Mouse (Mus musculus) MEL (cell line): ENCODE data around the gene Fiz1. TPM values are rescaled to one million over a fixed set of nuclear protein-coding genes. Genes with fewer than 3 reads are reported as not detected.

Experiments
- DNase-seq: peaks from one replicate; pipeline ENCODE4 v3.0.0; 2011; ENCODE audit warnings: low read depth, low spot score
- H3K27ac ChIP-seq: 2 replicates; pipeline ENCODE4 v1.5.1; 2012; ENCODE audit warnings: low read depth, mild to moderate bottlenecking, control low read depth, low read length, moderate library complexity; ENCODE audit not compliant: control insufficient read depth
- H3K27me3 ChIP-seq, 2 experiments: fragments of 150-350 bp in 1 of 2; sonication (generic) in 1 of 2; 2 replicates each; pipeline ENCODE4 v1.6.1; 2012; ENCODE audit warnings: low read length in 2 of 2, mild to moderate bottlenecking in 2 of 2, improper control_type of control experiment in 1 of 2, moderate library complexity in 1 of 2; ENCODE audit not compliant: insufficient read depth in 2 of 2, control insufficient read depth in 1 of 2
- H3K36me3 ChIP-seq, 2 experiments: 2 replicates each; pipeline ENCODE4 v1.6.1; 2012 to 2014; ENCODE audit warnings: low read length in 2 of 2, improper control_type of control experiment in 1 of 2, inconsistent platforms in 1 of 2, mild to moderate bottlenecking in 1 of 2; ENCODE audit not compliant: insufficient read depth in 2 of 2, control insufficient read depth in 1 of 2
- H3K4me1 ChIP-seq, 2 experiments: fragments of 150-350 bp in 1 of 2; sonication (generic) in 1 of 2; 2 replicates each; pipeline ENCODE4 v1.6.1; 2012; ENCODE audit warnings: low read length in 2 of 2, improper control_type of control experiment in 1 of 2, mild to moderate bottlenecking in 1 of 2; ENCODE audit not compliant: insufficient read depth in 2 of 2, control insufficient read depth in 1 of 2
- H3K4me3 ChIP-seq, 2 experiments: fragments of 150-350 bp in 1 of 2; sonication (generic) in 1 of 2; 2 replicates each; pipeline ENCODE4 v1.5.1; 2012; ENCODE audit warnings: low read depth in 2 of 2, low read length in 2 of 2, mild to moderate bottlenecking in 2 of 2, moderate library complexity in 2 of 2, control low read depth in 1 of 2, improper control_type of control experiment in 1 of 2; ENCODE audit not compliant: control insufficient read depth in 1 of 2, insufficient read depth in 1 of 2
- H3K79me2 ChIP-seq: 2 replicates; pipeline ENCODE4 v1.6.1; 2012; ENCODE audit warnings: mild to moderate bottlenecking, low read length, moderate library complexity; ENCODE audit not compliant: control insufficient read depth, poor library complexity, insufficient read depth
- H3K9ac ChIP-seq: 2 replicates; pipeline ENCODE4 v1.6.1; 2012; ENCODE audit warnings: low read depth, mild to moderate bottlenecking, control low read depth, low read length, moderate library complexity; ENCODE audit not compliant: control insufficient read depth, poor library complexity, severe bottlenecking
- H3K9me3 ChIP-seq: fragments of 150-350 bp; sonication (generic); replicated peaks from 2 replicates; pipeline ENCODE4 v1.6.1; 2012; ENCODE audit warnings: mild to moderate bottlenecking, low read length, improper control_type of control experiment, moderate library complexity; ENCODE audit not compliant: insufficient read depth
- CHD1 ChIP-seq: IDR thresholded peaks from 2 replicates; pipeline ENCODE4 v1.6.1; 2012; ENCODE audit warnings: low read depth, mild to moderate bottlenecking, inconsistent platforms, low read length, improper control_type of control experiment
- CHD2 ChIP-seq: IDR thresholded peaks from 2 replicates; pipeline ENCODE4 v1.6.1; 2011; ENCODE audit warnings: low read length, improper control_type of control experiment
- CTCF ChIP-seq, 3 experiments: IDR thresholded peaks in 2 of 3; conservative IDR thresholded peaks in 1 of 3; 2 replicates each; pipeline ENCODE4 v1.5.1; 2011 to 2012; ENCODE audit warnings: low read length in 3 of 3, low read depth in 2 of 3, mild to moderate bottlenecking in 2 of 3, improper control_type of control experiment in 1 of 3, inconsistent platforms in 1 of 3, mixed read lengths in 1 of 3, moderate library complexity in 1 of 3; ENCODE audit not compliant: control insufficient read depth in 1 of 3, insufficient read depth in 1 of 3, poor library complexity in 1 of 3, severe bottlenecking in 1 of 3
- ETS1 ChIP-seq: IDR thresholded peaks from 2 replicates; pipeline ENCODE4 v1.6.1; 2012; ENCODE audit warnings: low read depth, mild to moderate bottlenecking, inconsistent platforms, low read length, improper control_type of control experiment, moderate library complexity
- HCFC1 ChIP-seq: IDR thresholded peaks from 2 replicates; pipeline ENCODE4 v1.6.1; 2012; ENCODE audit warnings: low read depth, mild to moderate bottlenecking, inconsistent platforms, low read length, improper control_type of control experiment, moderate library complexity
- JUND ChIP-seq: IDR thresholded peaks from 2 replicates; pipeline ENCODE4 v1.6.1; 2011; ENCODE audit warnings: low read depth, mild to moderate bottlenecking, improper control_type of control experiment, low read length
- MAFK ChIP-seq: IDR thresholded peaks from 2 replicates; pipeline ENCODE4 v1.6.1; 2011; ENCODE audit warnings: low read depth, mild to moderate bottlenecking, low read length, improper control_type of control experiment, borderline replicate concordance
- MXI1 ChIP-seq: IDR thresholded peaks from 2 replicates; pipeline ENCODE4 v1.6.1; 2011; ENCODE audit warnings: mild to moderate bottlenecking, low read depth, low read length, improper control_type of control experiment
- MYB ChIP-seq: IDR thresholded peaks from 2 replicates; pipeline ENCODE4 v1.6.1; 2011; ENCODE audit warnings: mild to moderate bottlenecking, low read depth, low read length, improper control_type of control experiment
- NELFE ChIP-seq: IDR thresholded peaks from 2 replicates; pipeline ENCODE4 v1.6.1; 2011; ENCODE audit warnings: low read depth, low read length, improper control_type of control experiment
- SMC3 ChIP-seq: IDR thresholded peaks from 2 replicates; pipeline ENCODE4 v1.6.1; 2011; ENCODE audit warnings: low read depth, low read length, improper control_type of control experiment
- TAL1 ChIP-seq: IDR thresholded peaks from 2 replicates; pipeline ENCODE4 v1.6.1; 2012; ENCODE audit warnings: mild to moderate bottlenecking, inconsistent platforms, low read length, moderate library complexity, mixed read lengths
- TCF12 ChIP-seq: IDR thresholded peaks from 2 replicates; pipeline ENCODE4 v1.6.1; 2014; ENCODE audit warnings: low read depth, mild to moderate bottlenecking, inconsistent platforms, low read length, improper control_type of control experiment, moderate library complexity
- USF1 ChIP-seq: IDR thresholded peaks from 2 replicates; pipeline ENCODE4 v1.6.1; 2014; ENCODE audit warnings: low read depth, mild to moderate bottlenecking, inconsistent platforms, low read length, improper control_type of control experiment, moderate library complexity
- USF2 ChIP-seq, 2 experiments: IDR thresholded peaks; 2 replicates each; pipeline ENCODE4 v1.6.1; 2011 to 2012; ENCODE audit warnings: improper control_type of control experiment in 2 of 2, low read length in 2 of 2, borderline replicate concordance in 1 of 2, inconsistent platforms in 1 of 2, low read depth in 1 of 2, mild to moderate bottlenecking in 1 of 2; ENCODE audit not compliant: insufficient read depth in 1 of 2
- ZC3H11A ChIP-seq: IDR thresholded peaks from 2 replicates; pipeline ENCODE4 v1.6.1; 2012; ENCODE audit warnings: low read depth, mild to moderate bottlenecking, inconsistent platforms, low read length, improper control_type of control experiment
- ZKSCAN1 ChIP-seq: IDR thresholded peaks from 2 replicates; pipeline ENCODE4 v1.6.1; 2012; ENCODE audit warnings: low read depth, mild to moderate bottlenecking, inconsistent platforms, low read length, improper control_type of control experiment, moderate library complexity
- ZNF384 ChIP-seq: IDR thresholded peaks from 2 replicates; pipeline ENCODE4 v1.6.1; 2012; ENCODE audit warnings: low read depth, mild to moderate bottlenecking, inconsistent platforms, low read length, improper control_type of control experiment
- polyA plus RNA-seq, 2 experiments: library from polyadenylated mRNA; stranded (reverse) in 1 of 2; unstranded in 1 of 2; fragments of >175 nt in 1 of 2; fragments of >200 nt in 1 of 2; gene quantifications; 2 replicates each; pipeline versions ENCODE4 v1.2.1 to v1.2.4; 2012; ENCODE audit warnings: low replicate concordance in 2 of 2, low read depth in 1 of 2; ENCODE audit not compliant: insufficient read length in 2 of 2, insufficient read depth in 1 of 2, missing spikeins in 1 of 2
- total RNA-seq: library from RNA; depleted of rRNA; stranded (reverse); fragments of 300-350 nt; gene quantifications from 2 replicates; pipeline ENCODE4 v1.2.3, GENCODE M21; 2012

The Fiz1 gene
- total and polyA plus RNA-seq, 3 experiments: 28.1 to 56.5 TPM; not detected in 1

- Histone ChIP-seq H3K4me3 (no peak overlapping the region), H3K27me3 (no peaks in the 10 kb centered on the region)
Measured at GRCm38 (mm10) chr7:5053456-5054179, 39.1 kb upstream of the Fiz1 start.

DNA sequence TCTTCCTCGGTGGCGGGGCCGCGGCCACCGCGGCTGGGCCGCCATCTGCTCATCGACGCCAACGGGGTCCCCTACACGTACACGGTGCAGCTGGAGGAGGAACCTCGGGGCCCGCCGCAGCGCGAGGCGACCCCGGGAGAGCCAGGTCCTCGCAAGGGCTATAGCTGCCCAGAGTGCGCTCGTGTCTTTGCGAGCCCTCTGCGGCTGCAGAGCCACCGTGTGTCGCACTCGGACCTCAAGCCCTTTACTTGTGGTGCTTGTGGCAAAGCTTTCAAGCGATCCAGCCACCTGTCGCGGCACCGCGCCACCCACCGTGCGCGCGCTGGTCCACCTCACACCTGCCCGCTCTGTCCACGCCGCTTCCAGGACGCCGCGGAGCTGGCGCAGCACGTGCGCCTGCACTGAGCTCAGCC lies 38.4 kb upstream of the Fiz1 start:
- H3K9ac ChIP-seq: no peak overlapping the region
- no peaks in the 10 kb centered on the region for H3K79me2 ChIP-seq
- H3K36me3 ChIP-seq: no peaks in the 10 kb centered on the region
- no peak for DNase-seq
- H3K27ac ChIP-seq: no peak overlapping the region
- H3K27me3 ChIP-seq: no peaks in the 10 kb centered on the region
- no peak overlapping the region for H3K4me3 ChIP-seq
- H3K4me1 ChIP-seq: no peaks in the 10 kb centered on the region
- no peak for TF ChIP-seq ZKSCAN1
- no peak for TF ChIP-seq NELFE
- no peak for TF ChIP-seq MYB
- TF ChIP-seq TCF12: no peak
- no peak for TF ChIP-seq HCFC1
- TF ChIP-seq ETS1: no peak
- no peak for TF ChIP-seq USF1
- no peak for TF ChIP-seq JUND
- no peak for TF ChIP-seq CHD1
- no peak for TF ChIP-seq SMC3
- TF ChIP-seq TAL1: no peak
- no peak for TF ChIP-seq ZNF384
- no peak for TF ChIP-seq MXI1
- no peaks in the 10 kb centered on the region for H3K9me3 ChIP-seq

More at GRCm38 (mm10) chr7:5053456-5054179, 39.1 kb upstream of the Fiz1 start:
- Histone ChIP-seq H3K9me3 (no peaks in the 10 kb centered on the region), H3K27ac (no peak overlapping the region), H3K9ac (no peak overlapping the region), H3K36me3 (no peaks in the 10 kb centered on the region), H3K79me2 (no peaks in the 10 kb centered on the region), H3K4me1 (no peaks in the 10 kb centered on the region)
- TF ChIP-seq USF2 (IDR thresholded peaks at IDR 0.05; ENCODE audit: borderline replicate concordance in 1 of 2, insufficient read depth in 1 of 2, low read depth in 1 of 2, low read length in 2 of 2): no peak
- no peak for TF ChIP-seq CTCF (IDR thresholded peaks at IDR 0.05 in 2 of 3, conservative IDR thresholded peaks at IDR 0.05 in 1 of 3; ENCODE audit: control insufficient read depth in 1 of 3, insufficient read depth in 1 of 3, low read depth in 2 of 3, low read length in 3 of 3, poor library complexity in 1 of 3, severe bottlenecking in 1 of 3)
- TF ChIP-seq MAFK: no peak
- TF ChIP-seq CHD2: no peak
- no peak for TF ChIP-seq ZKSCAN1
- TF ChIP-seq USF1: no peak
- TF ChIP-seq ZC3H11A: no peak
- no peak for TF ChIP-seq CHD1
- no peak for DNase-seq
